Mouse (Mus musculus) olfactory bulb, adult 2 months (tissue): Measurements from ENCODE around the gene Loxl3.

Experiments used
- CTCF ChIP-seq: fragments of 200-500 bp; IDR thresholded peaks from 2 replicates; pipeline ENCODE4 v1.5.1; 2012; ENCODE audit warnings: low read depth, mild to moderate bottlenecking, low read length, moderate library complexity; ENCODE audit not compliant: insufficient read depth
- POLR2A ChIP-seq: fragments of 200-500 bp; IDR thresholded peaks from 2 replicates; pipeline ENCODE4 v1.6.1; 2012; ENCODE audit warnings: mild to moderate bottlenecking, low read depth, low read length, moderate library complexity; ENCODE audit not compliant: insufficient read depth

DNA sequence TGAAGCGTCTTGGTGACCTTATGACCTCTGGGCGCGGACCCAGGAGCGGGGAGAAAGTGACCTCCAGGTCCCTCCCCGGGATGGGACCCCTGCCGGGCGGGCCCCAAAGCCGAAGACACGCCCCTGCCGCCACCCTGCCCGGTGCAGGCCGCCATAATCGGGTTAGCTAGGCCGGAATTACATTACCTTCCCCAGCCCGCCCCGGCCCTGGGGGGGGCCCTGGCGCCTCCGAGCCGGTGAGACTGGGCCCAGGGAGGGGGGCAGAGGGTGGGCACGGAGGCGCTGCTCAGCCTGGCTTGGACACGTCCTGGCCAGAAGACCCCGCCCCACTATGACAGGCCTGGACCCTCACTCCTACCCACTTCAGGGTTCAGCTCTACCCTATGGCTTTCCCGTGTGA is 37.2 kb downstream of the Loxl3 start:
- no peak for TF ChIP-seq CTCF
- TF ChIP-seq POLR2A = no peak
